Mouse (Mus musculus) pancreas, adult 10 weeks (tissue): Measurements from ENCODE around the gene Htr5a. TPM values are rescaled to one million over a fixed set of nuclear protein-coding genes. Genes with fewer than 3 reads are reported as not detected.

Experiments
- polyA plus RNA-seq: library from polyadenylated mRNA; stranded (reverse); fragments of 350-450 nt; fragmentation: Illumina TruSeq; extraction: RNeasy Lipid Tissue Mini Kit (QIAGEN cat#74804); gene quantifications from one replicate; pipeline ENCODE4 v1.2.3, GENCODE M21; 2015; ENCODE audit warnings: low read depth, low replicate concordance; ENCODE audit not compliant: insufficient read depth

The Htr5a gene
- polyA plus RNA-seq: not detected

DNA sequence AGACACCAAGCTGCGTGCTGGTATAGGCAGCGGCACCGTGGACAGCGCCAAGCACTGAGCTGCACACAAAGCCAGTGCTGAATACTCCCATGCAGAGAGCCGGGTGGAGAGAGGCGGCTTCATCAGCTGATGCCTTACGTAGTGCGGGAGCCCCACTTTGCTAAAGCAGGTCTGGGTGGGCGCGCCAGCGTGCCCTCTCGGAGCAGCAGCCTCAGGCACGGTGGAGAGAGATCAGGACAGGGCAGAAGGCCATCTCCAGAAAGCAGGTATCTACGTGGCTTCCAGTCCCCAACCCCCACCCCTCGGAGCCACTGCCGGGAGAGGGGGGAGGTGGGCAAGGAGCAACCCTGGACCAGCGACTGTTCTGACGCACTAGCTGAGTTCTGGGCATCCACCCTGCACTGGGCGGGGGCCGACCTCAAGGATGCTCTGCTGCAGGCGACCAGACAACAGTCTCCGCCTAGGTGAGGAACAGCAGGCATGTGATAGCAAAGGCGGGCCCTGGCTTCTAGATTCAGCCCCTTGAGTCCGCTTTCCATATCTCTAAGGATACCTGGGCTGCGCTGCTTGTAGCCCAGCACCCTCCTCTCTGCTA lies at the start of gene Htr5a:
Gene Htr5a (plus strand): TSS at position 449 of the 595 bp plus-strand sequence.

Other genes starting within 250 kb of the Htr5a start
- 8.6 TPM for gene Paxip1, start 50.5 kb upstream of the Htr5a start, polyA plus RNA-seq
- gene Insig1, start 229.2 kb downstream of the Htr5a start, polyA plus RNA-seq: 29.0 TPM